Mouse (Mus musculus) thymus, adult 2 months (tissue): Measurements from ENCODE around the gene Cul7. TPM values are rescaled to one million over a fixed set of nuclear protein-coding genes. Genes with fewer than 3 reads are reported as not detected.
A peak's percentile ranks its signal among the peaks of the same experiment; 100 is the strongest.

ENCODE experiments used
- DNase-seq: peaks from one replicate; pipeline ENCODE4 v3.0.0; 2021
- H3K27ac ChIP-seq: fragments of 200-500 bp; 2 replicates; pipeline ENCODE4 v1.5.1; 2012; ENCODE audit warnings: low read length, control low read depth; ENCODE audit not compliant: control insufficient read depth, insufficient read depth
- H3K27me3 ChIP-seq: fragments of 200-500 bp; 2 replicates; pipeline ENCODE4 v1.6.1; 2012; ENCODE audit warnings: mild to moderate bottlenecking, low read length, moderate library complexity, mixed read lengths; ENCODE audit not compliant: control insufficient read depth, insufficient read depth
- H3K36me3 ChIP-seq: fragments of 200-500 bp; 2 replicates; pipeline ENCODE4 v1.6.1; 2012; ENCODE audit warnings: mild to moderate bottlenecking, low read length, moderate library complexity; ENCODE audit not compliant: control insufficient read depth, insufficient read depth
- H3K4me1 ChIP-seq: fragments of 200-500 bp; replicated peaks from 2 replicates; pipeline ENCODE4 v1.6.1; 2012; ENCODE audit warnings: low read length; ENCODE audit not compliant: control insufficient read depth, insufficient read depth
- H3K4me3 ChIP-seq: fragments of 200-500 bp; 2 replicates; pipeline ENCODE4 v1.5.1; 2012; ENCODE audit warnings: mild to moderate bottlenecking, low read length, control low read depth, moderate library complexity; ENCODE audit not compliant: control insufficient read depth, insufficient read depth
- CTCF ChIP-seq: fragments of 200-500 bp; IDR thresholded peaks from 2 replicates; pipeline ENCODE4 v1.5.1; 2012; ENCODE audit warnings: mild to moderate bottlenecking, control low read depth, low read length, moderate library complexity, borderline replicate concordance; ENCODE audit not compliant: control insufficient read depth, poor library complexity, insufficient read depth; ENCODE audit errors: extremely low read depth
- POLR2A ChIP-seq: fragments of 200-500 bp; IDR thresholded peaks from 2 replicates; pipeline ENCODE4 v1.6.1; 2012; ENCODE audit warnings: mild to moderate bottlenecking, low read length, control low read depth, moderate library complexity; ENCODE audit not compliant: control insufficient read depth, poor library complexity, insufficient read depth; ENCODE audit errors: extremely low read depth
- WGBS: fragments of 180-500 bp; shearing (Covaris S2); methylation state at CpG from one replicate; pipeline ENCODE4 v1.1.7; 2018; 5-methylcytosine and 5-hydroxymethylcytosine counted together
- polyA plus RNA-seq: library from polyadenylated mRNA; depleted of rRNA; stranded (reverse); fragments of >200 nt; gene quantifications from 2 replicates; pipeline ENCODE4 v1.2.3, GENCODE M21; 2012

The Cul7 gene
- polyA plus RNA-seq, 1 experiment, result 47.9 TPM

DNA sequence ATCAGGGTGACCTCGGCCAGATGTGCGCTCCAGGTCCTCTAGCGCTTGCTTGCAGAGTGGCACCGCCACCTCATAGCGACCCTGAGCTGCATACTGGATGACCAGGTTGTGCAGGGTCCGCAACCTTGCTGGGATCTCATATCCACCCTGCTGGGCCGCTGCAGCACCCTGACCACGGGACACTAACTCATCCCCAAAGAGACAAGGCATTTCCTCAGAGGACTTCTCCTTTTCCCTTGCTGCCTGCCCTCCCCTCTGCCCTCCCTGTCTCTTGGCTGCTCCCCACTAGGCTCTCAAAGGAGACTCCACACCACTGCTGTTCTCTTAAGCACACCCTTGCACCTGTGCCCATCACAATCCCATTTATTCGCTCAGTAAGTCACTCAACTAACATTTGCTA lies 10.2 kb upstream of the Cul7 start:
- no peak for DNase-seq
- Histone ChIP-seq H3K36me3 (no peaks in the 10 kb centered on the region), H3K27me3 (no peaks in the 10 kb centered on the region), H3K4me1 (peaks cover 12% of the 10 kb centered on the region), H3K27ac (no peak overlapping the region), H3K4me3 (no peak overlapping the region)
- TF ChIP-seq POLR2A (no peak), CTCF (no peak)
- 74% methylated on average over 9 of the region's 9 CpGs for WGBS

DNA sequence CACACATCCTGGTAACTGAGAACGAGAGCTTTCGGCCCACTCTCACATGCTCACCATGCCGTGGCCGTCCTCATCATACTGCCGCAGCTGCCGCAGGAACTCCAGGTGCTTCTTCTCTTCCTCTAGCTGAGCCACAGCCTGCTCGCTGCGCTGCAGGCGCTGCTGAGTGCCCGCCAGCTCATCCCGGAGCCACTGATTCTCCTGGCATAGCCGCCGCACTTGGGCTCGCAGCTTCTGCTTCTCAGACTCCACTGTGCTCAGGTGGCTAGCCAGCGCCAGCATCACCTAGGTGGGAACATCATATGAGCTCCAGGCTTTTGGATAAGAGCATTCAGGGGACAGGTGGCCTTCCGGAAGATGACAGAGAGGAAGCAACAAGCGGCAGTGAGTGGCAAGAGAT lies 8.1 kb upstream of the Cul7 start:
- H3K4me3 ChIP-seq, result no peak overlapping the region
- no peaks in the 10 kb centered on the region for H3K36me3 ChIP-seq
- no peak for TF ChIP-seq POLR2A
- no peak for TF ChIP-seq CTCF
- H3K27me3 ChIP-seq, result no peaks in the 10 kb centered on the region
- no peak for DNase-seq
- 97% methylated on average over 17 of the region's 17 CpGs for WGBS
- no peak overlapping the region for H3K27ac ChIP-seq
- peaks cover 9% of the 10 kb centered on the region for H3K4me1 ChIP-seq

DNA sequence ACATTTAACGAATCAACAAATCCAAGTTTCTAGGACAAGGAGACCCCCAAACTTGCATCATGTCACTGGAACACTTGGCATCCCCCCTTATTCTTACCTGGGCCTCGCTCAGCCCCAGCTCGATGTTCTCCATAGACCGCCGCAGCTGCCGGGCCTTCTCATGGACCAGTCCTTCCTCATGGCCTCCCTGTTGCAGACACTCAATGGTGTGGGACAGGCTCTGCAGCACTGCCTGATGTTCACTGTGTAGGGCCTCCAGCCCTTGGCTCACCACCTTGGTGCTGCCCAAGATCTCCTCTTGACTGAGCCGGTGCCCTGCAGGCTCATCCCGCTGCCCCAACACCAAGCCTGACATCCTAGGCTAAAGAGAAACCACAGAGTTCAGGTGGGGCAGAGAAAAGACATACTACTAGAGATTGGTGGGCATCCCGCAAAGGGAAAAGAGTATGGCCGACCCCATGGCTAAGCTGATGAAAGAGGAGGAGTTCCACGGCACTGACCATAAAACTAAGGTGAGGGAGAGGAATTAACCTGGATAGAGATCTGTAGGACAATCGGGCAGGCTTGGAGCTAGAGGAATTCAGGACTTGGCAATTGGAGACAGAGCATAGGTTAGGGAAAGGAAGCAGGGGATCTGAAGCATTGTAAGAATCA lies 5.9 kb upstream of the Cul7 start:
- H3K4me3 ChIP-seq, result no peak overlapping the region
- peaks cover 9% of the 10 kb centered on the region for H3K4me1 ChIP-seq
- no peak for DNase-seq
- H3K27ac ChIP-seq, result no peak overlapping the region
- no peak for TF ChIP-seq POLR2A
- TF ChIP-seq CTCF, result no peak
- no peaks in the 10 kb centered on the region for H3K27me3 ChIP-seq
- WGBS, result 93% methylated on average over 12 of the region's 12 CpGs
- no peaks in the 10 kb centered on the region for H3K36me3 ChIP-seq

DNA sequence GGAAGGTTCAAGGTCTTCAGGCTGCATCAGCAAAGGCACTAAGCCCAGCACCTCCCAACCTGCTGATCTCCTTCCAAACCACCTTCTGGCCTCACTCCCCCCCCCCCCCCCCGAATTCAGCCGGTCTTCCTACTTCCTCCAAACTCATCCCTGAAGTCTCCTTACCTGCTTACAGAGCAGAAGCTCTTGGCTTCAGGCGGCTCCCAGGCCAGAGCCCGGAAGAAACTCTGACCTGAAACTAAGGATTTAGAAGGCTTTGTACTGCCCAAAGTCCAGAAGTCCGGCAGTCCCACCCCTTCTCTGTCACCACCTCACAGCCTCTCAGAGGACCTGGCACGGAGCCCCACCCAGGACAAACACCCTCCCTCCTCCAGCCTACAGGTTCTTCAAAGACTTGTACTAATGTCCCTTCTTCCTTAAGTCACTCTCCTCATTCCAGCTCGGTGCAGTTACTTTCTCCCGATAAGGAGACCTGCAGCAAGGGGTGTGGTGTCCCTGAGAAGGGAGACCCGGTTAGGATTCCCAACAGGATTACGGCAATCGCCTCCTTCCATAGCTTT lies 5.1 kb upstream of the Cul7 start:
- DNase-seq, result no peak
- 21% methylated on average over 11 of the region's 11 CpGs for WGBS
- H3K4me1 ChIP-seq, result peaks cover 9% of the 10 kb centered on the region
- peak overlapping the region; percentile 61 for H3K4me3 ChIP-seq
- no peaks in the 10 kb centered on the region for H3K36me3 ChIP-seq
- H3K27ac ChIP-seq, result no peak overlapping the region
- TF ChIP-seq POLR2A, result no peak
- H3K27me3 ChIP-seq, result no peaks in the 10 kb centered on the region

DNA sequence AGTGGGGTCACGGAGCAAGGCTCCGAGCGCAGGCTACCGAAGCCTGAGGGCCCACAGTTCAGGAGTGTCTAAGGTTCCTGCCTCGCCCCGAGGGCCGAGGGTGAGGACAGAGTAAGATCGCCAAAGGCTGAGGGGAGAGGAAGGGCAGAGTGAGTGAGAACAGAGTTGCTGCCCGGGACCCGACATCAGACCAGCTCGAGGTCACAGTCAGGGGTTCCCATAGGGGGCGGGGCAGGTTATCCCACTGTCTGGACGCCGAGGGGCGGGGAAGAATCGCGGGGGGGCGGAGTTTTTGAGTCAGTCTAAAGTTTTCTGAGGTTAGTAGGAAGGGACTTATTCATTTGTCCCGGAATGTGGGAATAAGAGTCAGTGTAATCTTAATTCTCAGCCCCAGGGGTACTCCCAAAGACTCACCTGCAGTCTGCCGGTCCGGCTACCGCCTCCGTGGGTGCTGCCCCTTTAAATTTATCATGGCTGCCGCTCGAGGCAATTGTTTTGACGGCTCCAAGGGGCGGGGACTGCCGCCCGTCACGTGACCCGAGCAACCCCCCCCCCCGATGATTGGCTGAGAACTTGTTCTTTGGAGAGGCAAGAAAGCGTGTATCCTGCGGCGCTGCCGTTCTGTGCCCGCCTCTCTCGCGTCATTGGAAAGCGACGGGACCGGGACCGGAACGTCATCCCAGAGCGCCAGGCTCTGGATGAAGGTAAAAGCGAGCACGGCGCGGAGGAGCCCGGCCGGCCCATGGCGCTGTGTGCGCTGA lies 4.4 kb upstream of the Cul7 start, which contains the start of the genes Klc4 and Mrpl2:
TSS of gene Klc4 (minus strand) at position 462 of the 761 bp plus-strand sequence.
TSS of gene Mrpl2 (plus strand) at position 669 of the 761 bp plus-strand sequence.
- peak; percentile 99 for DNase-seq
- WGBS, result under 1% methylated on average over 53 of the region's 53 CpGs
- Histone ChIP-seq H3K27ac (no peak within 1 kb of the TSS), H3K4me1 (peaks cover 12% of the 10 kb centered on the region), H3K27me3 (no peaks in the 10 kb centered on the region), H3K36me3 (no peaks in the 10 kb centered on the region), H3K4me3 (peak within 1 kb of the TSS; percentile 72)
- peak; percentile 83 for TF ChIP-seq POLR2A
- TF ChIP-seq CTCF, result no peak

DNA sequence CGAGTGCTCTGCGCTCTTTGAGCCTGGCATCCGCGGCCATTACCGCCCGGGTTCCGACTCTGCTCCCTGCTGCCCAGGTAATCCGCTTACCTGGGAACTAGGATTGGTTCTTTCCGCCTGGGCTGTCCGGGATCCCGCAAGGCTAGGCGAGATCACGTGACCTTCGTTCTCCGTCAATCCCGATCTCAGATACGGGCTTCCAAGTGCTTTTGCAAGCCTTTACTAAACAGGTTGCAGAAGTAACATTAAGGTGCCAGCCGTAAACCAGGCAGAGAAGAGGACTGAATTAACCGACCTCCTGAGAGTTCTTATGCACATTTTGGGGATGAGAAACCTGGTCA lies 3.8 kb upstream of the Cul7 start:
- no peak for TF ChIP-seq CTCF
- TF ChIP-seq POLR2A, result no peak
- Histone ChIP-seq H3K4me1 (peaks cover 18% of the 10 kb centered on the region), H3K36me3 (no peaks in the 10 kb centered on the region), H3K4me3 (peak overlapping the region; percentile 72), H3K27ac (no peak overlapping the region), H3K27me3 (no peaks in the 10 kb centered on the region)
- DNase-seq, result no peak
- WGBS, result under 1% methylated on average over 19 of the region's 19 CpGs

DNA sequence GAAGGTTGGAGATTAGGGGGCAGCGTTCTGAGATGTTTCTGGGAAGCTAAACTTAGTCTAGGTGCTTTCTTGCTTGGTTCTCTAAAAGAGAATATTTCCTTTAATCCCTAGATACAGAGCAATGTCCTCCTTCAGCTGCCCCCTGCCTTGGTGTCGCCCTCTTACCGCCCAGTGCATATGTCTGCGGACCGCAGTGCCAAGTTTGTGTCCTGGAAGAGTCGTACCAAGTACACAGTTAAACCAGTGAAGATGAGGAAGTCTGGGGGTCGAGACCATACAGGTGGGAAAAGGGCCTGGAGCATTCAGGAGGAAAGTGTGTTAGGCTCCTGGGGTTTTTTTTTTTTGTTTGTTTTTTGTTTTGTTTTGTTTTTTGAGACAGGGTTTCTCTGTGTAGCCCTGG lies 2.9 kb upstream of the Cul7 start:
- Histone ChIP-seq H3K4me1 (peaks cover 24% of the 10 kb centered on the region), H3K36me3 (no peaks in the 10 kb centered on the region), H3K27me3 (no peaks in the 10 kb centered on the region), H3K4me3 (no peak overlapping the region), H3K27ac (no peak overlapping the region)
- 97% methylated on average over 7 of the region's 7 CpGs for WGBS
- no peak for DNase-seq
- TF ChIP-seq CTCF (no peak), POLR2A (no peak)
